Mouse (Mus musculus) limb, embryonic 15.5 days (tissue): ENCODE measurements at regions not wholly inside any gene's neighbourhood (a gene's known extent, or its start where the extent isn't known, plus 50 kb on each side); places are given as distances from the start of the nearest gene placed in this dataset. TPM values are rescaled to one million over a fixed set of nuclear protein-coding genes. Genes with fewer than 3 reads are reported as not detected.
"Not testable (repeated sequence)": the region's sequence is repeated elsewhere in the genome, so short reads cannot be mapped to it uniquely, and the experiment has no call there.

Experiments
- ATAC-seq: fragments of 200-750 bp; cut with Nextera tagmentation; 2 replicates; pipeline ENCODE4 v1.8.0; 2017; ENCODE audit warnings: low read depth, moderate TSS enrichment; ENCODE audit not compliant: insufficient number of reproducible peaks, low FRiP score, low TSS enrichment
- H3K27ac ChIP-seq: fragments of 300-500 bp; sonication (generic); 2 replicates; pipeline ENCODE4 v1.5.1; 2015; ENCODE audit warnings: moderate library complexity, mild to moderate bottlenecking, inconsistent platforms
- H3K27me3 ChIP-seq: fragments of 300-500 bp; sonication (generic); 2 replicates; pipeline ENCODE4 v1.6.1; 2015; ENCODE audit warnings: inconsistent platforms
- H3K36me3 ChIP-seq: fragments of 300-500 bp; sonication (generic); 2 replicates; pipeline ENCODE4 v1.6.1; 2015; ENCODE audit warnings: inconsistent platforms
- H3K4me1 ChIP-seq: fragments of 300-500 bp; sonication (generic); 2 replicates; pipeline ENCODE4 v1.6.1; 2015; ENCODE audit warnings: inconsistent platforms
- H3K4me2 ChIP-seq: fragments of 300-500 bp; sonication (generic); 2 replicates; pipeline ENCODE4 v1.6.1; 2015; ENCODE audit warnings: mild to moderate bottlenecking, inconsistent platforms
- H3K4me3 ChIP-seq: fragments of 300-500 bp; sonication (generic); 2 replicates; pipeline ENCODE4 v1.5.1; 2015; ENCODE audit warnings: mild to moderate bottlenecking, inconsistent platforms
- H3K9ac ChIP-seq: fragments of 300-500 bp; sonication (generic); 2 replicates; pipeline ENCODE4 v1.6.1; 2015; ENCODE audit warnings: inconsistent platforms
- H3K9me3 ChIP-seq: fragments of 300-500 bp; sonication (generic); 2 replicates; pipeline ENCODE4 v1.6.1; 2016; ENCODE audit warnings: inconsistent platforms
- WGBS: fragments of 180-500 bp; shearing (Covaris S2); methylation state at CpG from one replicate; pipeline ENCODE4 v1.1.7; 2015; 5-methylcytosine and 5-hydroxymethylcytosine counted together
- microRNA-seq: library from miRNA; unstranded; fragments of <30 nt; microRNA quantifications from one replicate; pipeline ENCODE4, GENCODE M21; 2016

DNA sequence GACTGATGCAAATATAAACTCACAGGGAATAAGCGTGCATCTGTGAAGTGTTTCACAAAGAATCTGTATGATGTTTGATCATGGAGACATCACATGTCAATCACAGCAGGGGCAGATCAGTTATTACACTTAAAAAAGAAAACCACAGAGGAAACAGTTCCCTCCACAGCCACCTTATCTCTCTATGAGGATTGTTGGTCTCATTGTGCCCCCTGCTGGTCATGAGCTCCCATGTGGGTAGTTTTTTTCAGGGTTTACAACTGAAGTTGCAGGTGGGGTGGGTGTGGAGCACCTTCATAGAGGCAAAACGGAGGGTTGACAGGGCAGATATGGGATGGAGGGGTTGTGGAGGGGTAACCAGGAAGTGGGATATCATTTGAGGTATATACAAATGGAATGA, 1043.5 kb downstream of the Adam6a start:
- Histone ChIP-seq H3K9me3 (no peaks in the 10 kb centered on the region), H3K27me3 (no peaks in the 10 kb centered on the region), H3K27ac (no peak overlapping the region), H3K9ac (no peak overlapping the region), H3K36me3 (no peaks in the 10 kb centered on the region), H3K4me1 (no peaks in the 10 kb centered on the region), H3K4me2 (no peak overlapping the region), H3K4me3 (no peak overlapping the region)
- 66% methylated on average over 2 of the region's 2 CpGs for WGBS
- ATAC-seq, result no peak

- 68% methylated on average over 1 of the region's 1 CpGs for WGBS
- no peak overlapping the region for H3K4me3 ChIP-seq
- no peaks in the 10 kb centered on the region for H3K4me1 ChIP-seq
- no peak for ATAC-seq
- H3K9me3 ChIP-seq, result no peaks in the 10 kb centered on the region
- no peaks in the 10 kb centered on the region for H3K36me3 ChIP-seq
- H3K27me3 ChIP-seq, result no peaks in the 10 kb centered on the region
- H3K4me2 ChIP-seq, result no peak overlapping the region
- H3K9ac ChIP-seq, result no peak overlapping the region
- H3K27ac ChIP-seq, result no peak overlapping the region
Measured at GRCm38 (mm10) chr12:114597672-114598071, 1054.0 kb downstream of the Adam6a start.

- H3K27ac ChIP-seq, result no peak overlapping the region
- no peak for ATAC-seq
Measured at GRCm38 (mm10) chr12:114609171-114609570, 1065.5 kb downstream of the Adam6a start.

DNA sequence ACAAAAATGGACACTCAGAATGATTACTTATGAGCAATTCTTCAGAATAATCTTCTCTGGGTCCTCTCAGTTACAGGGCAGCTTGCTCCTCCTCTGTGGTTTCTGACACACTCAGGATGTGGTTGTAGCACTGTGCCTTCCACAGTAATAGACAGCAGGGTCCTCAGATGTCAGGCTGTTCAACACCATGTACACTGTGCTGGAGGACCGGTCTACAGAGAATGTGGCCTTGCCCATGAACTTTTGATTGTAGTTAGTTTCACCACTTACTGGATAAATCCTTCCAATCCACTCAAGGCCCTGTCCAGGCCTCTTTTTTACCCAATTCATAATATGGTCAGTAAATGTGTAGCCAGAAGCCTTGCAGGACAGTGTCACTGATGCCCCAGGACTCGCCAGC, 1068.4 kb downstream of the Adam6a start:
- 65% methylated on average over 2 of the region's 2 CpGs for WGBS
- no peak for ATAC-seq
- no peaks in the 10 kb centered on the region for H3K36me3 ChIP-seq

More at GRCm38 (mm10) chr12:114609171-114609570, 1065.5 kb downstream of the Adam6a start:
- Histone ChIP-seq H3K9ac (no peak overlapping the region), H3K4me1 (no peaks in the 10 kb centered on the region), H3K27me3 (no peaks in the 10 kb centered on the region), H3K4me3 (no peak overlapping the region), H3K9me3 (0 out of 2 replicates have a peak, but pooled peaks cover 3% of the 10 kb centered on the region), H3K36me3 (no peaks in the 10 kb centered on the region), H3K4me2 (no peak overlapping the region)

DNA sequence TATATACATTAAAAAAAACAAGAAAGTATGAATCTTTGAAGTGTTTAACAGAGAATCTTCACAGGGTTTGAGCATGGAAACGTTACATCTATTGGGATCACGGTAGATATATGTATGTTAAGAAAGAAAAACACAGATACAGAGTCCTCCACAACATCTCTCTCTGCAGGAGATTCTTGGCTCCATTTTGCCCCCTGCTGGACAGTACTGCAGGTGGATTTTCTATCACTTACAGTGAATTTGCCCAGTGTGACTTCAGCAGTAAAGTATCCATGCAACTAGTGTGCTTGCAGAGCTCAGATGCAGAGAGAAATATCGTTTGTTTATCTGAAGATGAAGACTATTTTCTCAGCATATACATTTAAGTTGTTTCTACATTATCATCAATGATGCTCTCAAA, 1071.5 kb downstream of the Adam6a start:
- no peak overlapping the region for H3K4me3 ChIP-seq
- H3K4me2 ChIP-seq, result no peak overlapping the region
- H3K9me3 ChIP-seq, result 0 out of 2 replicates have a peak, but pooled peaks cover 3% of the 10 kb centered on the region
- no peaks in the 10 kb centered on the region for H3K36me3 ChIP-seq
- no peaks in the 10 kb centered on the region for H3K27me3 ChIP-seq
- no peaks in the 10 kb centered on the region for H3K4me1 ChIP-seq
- 55% methylated on average over 3 of the region's 3 CpGs for WGBS
- H3K27ac ChIP-seq, result no peak overlapping the region
- ATAC-seq, result no peak
- H3K9ac ChIP-seq, result no peak overlapping the region

More for the DNA sequence above, 1068.4 kb downstream of the Adam6a start:
- Histone ChIP-seq H3K27me3 (no peaks in the 10 kb centered on the region), H3K4me3 (no peak overlapping the region), H3K9ac (no peak overlapping the region), H3K27ac (no peak overlapping the region), H3K9me3 (no peaks in the 10 kb centered on the region), H3K4me1 (no peaks in the 10 kb centered on the region), H3K4me2 (no peak overlapping the region)

- H3K4me1 ChIP-seq, result no peaks in the 10 kb centered on the region
- 84% methylated on average over 1 of the region's 1 CpGs for WGBS
Measured at GRCm38 (mm10) chr12:114615712-114616111, 1072.0 kb downstream of the Adam6a start.

GRCm38 (mm10) chr12:114641089-114641488, 1097.4 kb downstream of the Adam6a start:
- Histone ChIP-seq H3K27me3 (no peaks in the 10 kb centered on the region), H3K36me3 (no peaks in the 10 kb centered on the region), H3K9me3 (no peaks in the 10 kb centered on the region), H3K4me1 (no peaks in the 10 kb centered on the region), H3K4me3 (no peak overlapping the region), H3K4me2 (no peak overlapping the region), H3K9ac (no peak overlapping the region), H3K27ac (no peak overlapping the region)
- WGBS, result 66% methylated on average over 1 of the region's 1 CpGs
- ATAC-seq, result no peak

More at GRCm38 (mm10) chr12:114615712-114616111, 1072.0 kb downstream of the Adam6a start:
- H3K4me3 ChIP-seq, result no peak overlapping the region
- H3K9ac ChIP-seq, result no peak overlapping the region
- no peak for ATAC-seq
- H3K27me3 ChIP-seq, result no peaks in the 10 kb centered on the region
- no peaks in the 10 kb centered on the region for H3K36me3 ChIP-seq
- no peak overlapping the region for H3K4me2 ChIP-seq
- no peak overlapping the region for H3K27ac ChIP-seq
- H3K9me3 ChIP-seq, result 0 out of 2 replicates have a peak, but pooled peaks cover 3% of the 10 kb centered on the region

DNA sequence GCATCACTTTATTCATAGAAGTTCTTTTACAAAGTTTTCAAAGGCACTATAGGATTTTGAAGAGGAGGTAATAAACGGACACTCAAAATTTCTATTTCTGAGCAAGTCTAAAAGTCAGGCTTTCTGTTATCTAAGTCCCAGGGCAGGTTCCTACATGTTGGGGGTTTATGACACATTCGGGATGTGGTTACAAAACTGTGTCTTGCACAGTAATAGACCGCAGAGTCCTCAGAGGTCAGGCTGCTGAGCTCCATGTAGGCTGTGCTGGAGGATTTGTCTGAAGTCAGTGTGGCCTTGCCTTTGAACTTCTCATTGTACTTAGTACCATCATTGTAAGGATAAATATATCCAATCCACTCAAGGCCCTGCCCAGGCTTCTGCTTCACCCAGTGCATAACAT, 1102.7 kb downstream of the Adam6a start:
- no peaks in the 10 kb centered on the region for H3K4me1 ChIP-seq
- no peak overlapping the region for H3K27ac ChIP-seq
- no peaks in the 10 kb centered on the region for H3K9me3 ChIP-seq
- no peaks in the 10 kb centered on the region for H3K36me3 ChIP-seq
- H3K4me3 ChIP-seq, result no peak overlapping the region
- no peak overlapping the region for H3K9ac ChIP-seq
- H3K27me3 ChIP-seq, result no peaks in the 10 kb centered on the region
- ATAC-seq, result no peak
- 86% methylated on average over 3 of the region's 3 CpGs for WGBS
- H3K4me2 ChIP-seq, result no peak overlapping the region

DNA sequence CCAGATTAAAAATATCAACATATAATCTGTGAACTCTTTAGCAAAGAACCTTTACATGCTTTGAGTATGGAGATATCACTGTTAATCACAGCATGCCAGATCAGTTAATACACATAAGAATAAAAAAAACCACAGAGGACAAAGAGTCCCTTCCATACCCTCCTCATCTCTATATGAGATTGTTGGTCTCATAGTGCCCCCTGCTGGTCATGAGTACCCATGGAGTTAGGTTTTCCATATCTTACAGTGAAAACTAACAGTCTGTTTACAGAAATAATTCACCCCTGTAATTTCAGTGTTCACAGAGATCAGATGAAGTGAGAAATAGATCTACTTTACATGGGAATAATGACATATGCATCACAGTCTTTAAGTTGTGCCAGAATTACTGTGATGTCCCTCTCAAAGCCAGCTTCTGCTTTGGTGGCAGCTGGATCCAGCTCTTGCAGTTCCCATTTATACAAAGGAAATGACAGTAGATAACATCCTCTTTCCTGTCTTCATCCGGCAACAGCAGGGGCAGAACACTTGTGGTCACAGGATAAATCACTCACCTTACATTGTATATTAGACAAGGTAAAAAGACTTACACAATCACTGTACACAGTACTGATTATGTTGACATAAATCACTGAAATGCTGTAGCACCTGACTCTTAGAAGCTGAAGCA, 1106.9 kb downstream of the Adam6a start:
- H3K27me3 ChIP-seq, H3K27ac ChIP-seq, ATAC-seq, H3K4me3 ChIP-seq, H3K9ac ChIP-seq, H3K4me2 ChIP-seq, H3K36me3 ChIP-seq, H3K4me1 ChIP-seq, H3K9me3 ChIP-seq: not testable (repeated sequence)
- WGBS, result 88% methylated on average over 1 of the region's 1 CpGs

DNA sequence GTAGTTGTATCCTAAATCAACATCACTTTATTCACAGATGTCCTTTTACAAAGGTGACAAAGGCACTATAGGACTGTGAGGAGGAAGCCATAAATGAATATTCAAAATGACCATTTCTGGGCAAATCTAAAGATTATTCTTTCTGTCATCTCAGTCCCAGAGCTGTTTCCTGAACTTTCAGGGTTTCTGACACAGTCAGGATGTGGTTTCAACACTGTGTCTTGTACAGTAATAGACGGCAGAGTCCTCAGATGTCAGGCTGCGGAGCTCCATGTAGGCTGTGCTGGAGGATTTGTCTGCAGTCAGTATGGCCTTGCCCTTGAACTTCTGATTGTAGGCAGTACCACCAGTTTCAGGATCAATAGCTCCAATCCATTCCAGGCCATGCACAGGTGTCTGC, 1113.4 kb downstream of the Adam6a start:
- not testable (repeated sequence) for H3K9ac ChIP-seq, H3K27me3 ChIP-seq, H3K4me1 ChIP-seq, H3K9me3 ChIP-seq, H3K36me3 ChIP-seq, ATAC-seq, H3K4me3 ChIP-seq, H3K4me2 ChIP-seq, H3K27ac ChIP-seq
- WGBS, result 77% methylated on average over 2 of the region's 2 CpGs

Small RNAs in the stretch of these regions (microRNA-seq; reads per million reads assigned to microRNA genes)
- gene Mir7094-1 (not detected), gene Mir7094-2 (not detected)
